Mouse (Mus musculus) layer of hippocampus, postnatal 36 days (tissue): Measurements from ENCODE around the gene Vmn1r41. TPM values are rescaled to one million over a fixed set of nuclear protein-coding genes. Genes with fewer than 3 reads are reported as not detected.

ENCODE experiments used
- DNase-seq, 2 experiments: peaks; one replicate each; pipeline ENCODE4 v3.0.0; 2022
- total RNA-seq, 2 experiments: library from RNA; stranded (reverse); gene quantifications; 2 replicates each; pipeline ENCODE4 v1.2.3; 2021

Vmn1r41 gene
- not detected for total RNA-seq

GRCm38 (mm10) chr6:89740466-89740865 lies at the start of gene Vmn1r41:
TSS of gene Vmn1r41 (plus strand) at chr6:89740766.
- DNase-seq: no peak

GRCm38 (mm10) chr6:89706624-89707023 lies 33.9 kb upstream of the Vmn1r41 start:
- no peak for DNase-seq

- no peak for DNase-seq
These were observed 33.3 kb upstream of the Vmn1r41 start, which contains the start of gene Vmn1r40 for GRCm38 (mm10) chr6:89707240-89707639. TSS of gene Vmn1r40 (plus strand) at chr6:89707540.

GRCm38 (mm10) chr6:89718051-89718450 lies 22.5 kb upstream of the Vmn1r41 start:
- no peak for DNase-seq

GRCm38 (mm10) chr6:89742811-89743210 lies 2.2 kb downstream of the Vmn1r41 start:
- no peak for DNase-seq

GRCm38 (mm10) chr6:89790231-89790630 lies 49.7 kb downstream of the Vmn1r41 start:
- no peak for DNase-seq

Other genes with a start within 250 kb of the Vmn1r41 start
- gene Chchd6, start 145.1 kb upstream of the Vmn1r41 start, total RNA-seq: 10 to 100 TPM; 63.0 to 64.8 TPM
- gene Txnrd3, start 96.8 kb upstream of the Vmn1r41 start, total RNA-seq: 1 to 10 TPM; 3.3 to 3.6 TPM
- not detected for gene Vmn1r40, start 33.2 kb upstream of the Vmn1r41 start, total RNA-seq
- gene Vmn1r42, start 135.6 kb downstream of the Vmn1r41 start, total RNA-seq: not detected
- gene Vmn1r43, start 135.6 kb downstream of the Vmn1r41 start, total RNA-seq: not detected
- gene Vmn1r44, start 142.9 kb downstream of the Vmn1r41 start, total RNA-seq: not detected
- not detected for gene Vmn1r45, start 199.8 kb downstream of the Vmn1r41 start, total RNA-seq
- not detected for gene Vmn1r46, start 228.5 kb downstream of the Vmn1r41 start, total RNA-seq